Mouse (Mus musculus) gastrocnemius, postnatal 25 days (tissue): ENCODE measurements around the gene Mybpc3. TPM values are rescaled to one million over a fixed set of nuclear protein-coding genes. Genes with fewer than 3 reads are reported as not detected.

Source experiments
- DNase-seq: peaks from one replicate; pipeline ENCODE4 v3.0.0; 2022
- long read RNA-seq, 2 experiments: library from polyadenylated mRNA; stranded (forward); transcript quantifications; one replicate each; pipeline ENCODE4 v2.0.0; 2021
- total RNA-seq, 2 experiments: library from RNA; stranded (reverse); gene quantifications; 1 replicate in 1 of 2; 2 replicates in 1 of 2; pipeline ENCODE4 v1.2.3; 2021

Mybpc3 gene
- total RNA-seq: not detected
- long read RNA-seq, experiment 1: 0 reads
- long read RNA-seq, experiment 2: 0 reads

DNA sequence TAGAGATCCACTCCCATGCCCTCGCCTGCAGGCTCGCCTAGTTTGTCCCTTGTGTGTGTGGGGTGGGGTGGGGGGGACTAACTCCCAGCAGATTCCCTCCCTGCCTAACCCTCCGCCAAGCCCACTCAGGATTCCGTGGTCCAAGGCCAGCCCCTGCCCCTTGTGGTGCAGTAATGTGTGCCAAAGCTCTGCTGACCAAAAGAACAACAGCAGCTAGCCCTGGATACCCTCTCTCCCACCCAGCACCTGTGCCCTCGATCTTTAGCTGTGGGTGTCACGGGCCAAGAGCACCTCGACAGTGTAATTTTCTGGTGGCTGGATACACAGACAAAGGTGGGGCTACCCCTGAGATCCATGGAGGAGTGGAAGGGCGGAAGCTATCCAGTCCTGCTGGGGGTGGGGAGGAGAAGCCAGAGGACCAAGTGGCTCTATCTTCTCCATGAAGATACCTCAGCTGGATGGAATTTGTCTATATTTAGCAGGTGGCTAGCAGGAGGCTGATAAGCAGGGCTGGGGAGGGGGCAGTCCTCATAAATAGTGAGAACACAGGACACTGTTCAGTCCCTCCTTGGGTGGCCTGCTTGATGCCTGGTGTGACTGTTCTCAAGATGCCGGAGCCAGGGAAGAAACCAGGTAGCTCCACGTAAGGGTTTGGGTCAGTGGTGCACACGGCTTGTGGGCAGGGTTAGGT, at the start of gene Mybpc3:
Gene Mybpc3 (plus strand): TSS at position 560 of the 691 bp plus-strand sequence.
- DNase-seq: no peak

- DNase-seq: no peak
These were observed 49.6 kb upstream of the Mybpc3 start for GRCm38 (mm10) chr2:91068162-91068871.

GRCm38 (mm10) chr2:91068872-91069165, 49.1 kb upstream of the Mybpc3 start:
- no peak for DNase-seq

DNA sequence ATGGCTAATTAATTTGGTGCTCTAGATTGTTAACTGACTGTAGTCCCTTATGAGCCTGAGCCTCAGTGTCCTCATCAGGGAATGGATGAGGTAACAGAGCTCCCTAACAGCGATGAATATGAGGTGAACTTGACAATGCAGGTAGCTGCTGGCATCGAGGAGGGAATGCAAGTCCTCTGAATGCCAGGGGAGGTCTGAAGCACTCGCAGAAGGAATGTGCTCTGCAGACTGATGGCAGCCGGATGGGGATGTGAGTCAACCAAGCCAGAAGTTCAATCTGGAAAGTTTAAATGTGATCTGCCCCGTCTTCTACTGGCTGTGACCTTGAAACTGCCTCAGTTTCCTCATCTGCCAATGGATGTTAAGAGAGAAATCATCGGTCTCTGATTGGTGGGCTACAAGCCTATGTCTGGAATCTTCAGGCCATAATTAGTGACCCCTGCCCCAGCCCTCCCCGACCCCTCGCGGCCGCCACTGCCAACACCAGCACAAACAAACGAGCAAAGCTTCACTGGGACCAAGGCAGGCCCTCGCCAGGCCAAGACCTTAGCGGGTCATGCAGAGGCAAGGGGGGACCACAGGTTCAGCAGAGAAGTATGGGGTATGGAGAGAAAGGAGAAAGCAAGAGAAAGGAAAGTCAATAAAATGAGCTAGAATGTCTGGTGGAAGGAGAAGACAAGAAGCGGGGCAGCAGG, 48.5 kb upstream of the Mybpc3 start:
- DNase-seq: no peak

GRCm38 (mm10) chr2:91070076-91070800, 47.7 kb upstream of the Mybpc3 start, which contains the start of gene Slc39a13:
Slc39a13 (minus strand) TSS chr2:91070417.
- peak; percentile 97 for DNase-seq

DNA sequence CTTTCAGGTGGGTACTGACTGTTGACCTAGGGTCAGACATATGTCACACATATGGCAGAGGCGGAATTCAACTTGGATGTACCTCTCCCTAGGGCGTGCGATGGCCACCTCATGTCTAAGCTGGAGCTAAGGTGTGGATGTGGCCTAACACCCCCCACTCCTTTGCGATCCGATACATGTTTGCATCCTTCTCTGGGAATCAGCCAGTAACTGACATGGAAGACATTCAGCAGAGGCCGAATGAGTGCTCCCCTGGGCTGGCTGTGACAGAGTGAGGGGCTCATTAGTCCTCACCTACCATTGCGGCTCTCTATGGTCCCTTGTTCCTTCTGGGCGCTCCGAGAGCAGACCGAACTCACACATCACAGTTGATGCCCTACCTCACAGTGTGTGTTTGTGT, 46.9 kb upstream of the Mybpc3 start:
- DNase-seq: no peak

DNA sequence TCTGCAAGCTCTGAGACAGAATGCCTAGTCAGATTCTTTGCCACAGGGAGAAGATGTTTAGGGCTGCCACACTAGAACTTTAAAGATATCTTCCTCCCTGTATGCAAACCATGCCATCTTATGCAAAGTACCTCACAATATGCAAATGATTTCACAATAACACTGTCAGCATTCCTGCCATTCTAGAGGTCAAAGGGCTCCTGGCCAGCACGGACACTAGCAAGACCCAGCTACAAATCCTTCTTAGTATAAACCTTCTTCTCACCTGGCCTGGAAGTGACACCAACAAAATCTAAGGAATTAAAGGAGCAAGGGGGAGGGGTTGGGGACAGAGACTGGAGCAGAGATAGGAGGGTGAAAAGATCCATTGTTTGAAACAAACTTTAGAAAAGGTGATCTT, 45.9 kb upstream of the Mybpc3 start:
- DNase-seq: no peak

GRCm38 (mm10) chr2:91077957-91078313, 40.0 kb upstream of the Mybpc3 start:
- DNase-seq: no peak

DNA sequence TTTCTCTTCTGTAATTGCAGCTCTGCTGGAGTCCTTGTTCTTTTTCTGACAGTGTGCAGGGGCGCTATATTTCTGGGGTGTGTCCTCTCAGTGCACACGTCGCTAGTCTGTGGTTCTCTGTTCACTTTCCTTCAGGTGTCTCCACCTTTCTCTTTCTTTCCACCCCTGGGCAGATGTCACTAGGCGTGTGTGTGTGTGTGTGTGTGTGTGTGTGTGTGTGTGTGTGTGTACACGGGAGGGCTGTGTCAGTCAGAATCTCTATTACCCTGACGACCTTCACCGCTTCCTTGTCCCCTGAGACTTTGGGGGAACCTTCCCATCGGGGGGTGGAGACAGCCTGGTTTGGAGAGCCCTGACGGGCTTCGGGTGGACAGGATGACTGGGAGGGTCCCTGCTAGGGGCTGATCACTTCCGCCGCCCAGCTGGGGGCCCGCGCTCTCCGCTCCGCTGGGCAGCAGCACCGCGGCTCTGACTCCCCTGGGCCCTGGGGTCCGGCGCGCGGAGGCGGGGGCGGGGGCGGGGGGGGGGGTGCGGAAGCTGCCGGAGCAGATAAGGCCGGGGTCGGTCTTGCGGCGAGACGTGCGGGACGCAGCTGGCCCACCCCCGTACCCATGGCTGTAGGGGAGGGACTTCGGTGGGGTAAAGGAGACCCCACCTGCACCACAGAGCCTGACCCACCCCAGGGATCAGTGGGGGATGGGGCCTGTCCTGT, 39.5 kb upstream of the Mybpc3 start:
- no peak for DNase-seq

DNA sequence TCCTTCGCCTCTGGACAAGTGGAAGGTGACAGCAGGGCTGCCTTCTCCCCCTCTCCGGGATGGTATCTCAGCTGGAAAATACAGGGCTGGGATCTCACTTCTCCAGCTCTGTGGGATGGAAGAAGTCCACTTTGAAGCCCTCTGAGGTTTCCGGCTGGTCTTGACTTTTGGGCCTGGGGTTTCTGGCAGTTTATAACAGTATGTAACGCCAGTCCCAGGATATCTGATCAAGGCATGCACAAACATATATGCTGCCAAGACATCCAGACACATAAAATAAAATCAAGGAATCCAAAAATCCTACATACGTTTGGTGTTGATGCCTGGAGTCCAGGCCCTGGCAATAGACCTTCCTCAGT, 38.9 kb upstream of the Mybpc3 start:
- DNase-seq: no peak

DNA sequence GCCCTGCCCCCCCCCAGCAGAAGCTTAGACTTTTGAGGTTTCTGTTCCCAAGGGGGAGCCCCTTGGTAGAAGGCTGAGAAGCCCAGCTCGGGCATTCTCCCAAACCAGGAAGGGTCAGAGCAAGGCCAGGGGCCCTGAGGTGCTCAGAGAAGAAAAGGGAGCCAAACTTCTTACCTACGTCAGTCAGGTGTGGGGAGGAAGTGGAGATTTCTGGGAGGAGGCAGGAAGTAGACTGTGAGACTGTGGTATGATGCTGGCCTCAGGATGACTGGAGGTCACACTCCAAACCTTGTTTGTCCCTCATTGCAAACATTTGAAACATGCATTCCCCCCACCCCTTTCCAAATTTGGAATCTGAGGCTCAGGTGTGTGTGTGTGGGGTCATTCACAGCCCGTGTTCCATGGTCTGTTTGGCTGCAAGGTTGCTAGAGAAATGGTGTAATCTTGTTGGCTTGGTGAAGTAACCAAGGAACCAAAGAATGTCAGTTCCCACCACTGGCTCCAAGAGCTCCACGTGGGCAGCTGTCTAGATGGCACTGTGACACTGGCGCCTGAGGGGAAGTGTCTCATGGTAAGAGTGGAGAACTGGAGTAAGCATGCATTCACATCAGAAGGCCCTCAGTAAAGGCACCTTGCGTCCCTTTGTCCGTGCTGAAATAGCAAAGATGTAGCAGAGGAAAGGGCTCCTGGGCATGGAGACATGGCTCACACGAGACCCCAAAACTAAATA, 37.0 kb upstream of the Mybpc3 start:
- DNase-seq: no peak

- DNase-seq: no peak
These were observed 35.9 kb upstream of the Mybpc3 start, which contains the start of gene Spi1 for GRCm38 (mm10) chr2:91081775-91082695. Spi1 (plus strand) TSS chr2:91082390.

DNA sequence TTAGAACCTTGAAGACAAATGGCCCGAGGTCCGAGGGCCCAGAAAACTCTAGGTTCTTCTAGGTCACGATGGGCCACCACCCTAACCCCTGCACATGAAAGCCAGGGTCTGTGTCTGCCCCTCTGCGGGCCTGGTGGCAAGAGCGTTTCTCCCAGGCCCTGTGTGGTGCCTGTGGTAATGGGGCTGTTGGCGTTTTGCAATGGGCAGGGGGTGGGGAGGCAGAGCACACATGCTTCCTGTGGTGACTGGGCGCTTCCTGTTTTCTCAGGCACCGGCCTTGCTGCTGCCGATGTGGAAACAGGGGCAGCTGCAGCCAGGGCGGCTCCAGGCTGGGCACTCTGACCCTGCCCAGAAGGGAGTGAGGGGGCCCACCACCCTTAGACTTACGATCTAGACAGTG, 35.1 kb upstream of the Mybpc3 start:
- DNase-seq: peak; percentile 65

DNA sequence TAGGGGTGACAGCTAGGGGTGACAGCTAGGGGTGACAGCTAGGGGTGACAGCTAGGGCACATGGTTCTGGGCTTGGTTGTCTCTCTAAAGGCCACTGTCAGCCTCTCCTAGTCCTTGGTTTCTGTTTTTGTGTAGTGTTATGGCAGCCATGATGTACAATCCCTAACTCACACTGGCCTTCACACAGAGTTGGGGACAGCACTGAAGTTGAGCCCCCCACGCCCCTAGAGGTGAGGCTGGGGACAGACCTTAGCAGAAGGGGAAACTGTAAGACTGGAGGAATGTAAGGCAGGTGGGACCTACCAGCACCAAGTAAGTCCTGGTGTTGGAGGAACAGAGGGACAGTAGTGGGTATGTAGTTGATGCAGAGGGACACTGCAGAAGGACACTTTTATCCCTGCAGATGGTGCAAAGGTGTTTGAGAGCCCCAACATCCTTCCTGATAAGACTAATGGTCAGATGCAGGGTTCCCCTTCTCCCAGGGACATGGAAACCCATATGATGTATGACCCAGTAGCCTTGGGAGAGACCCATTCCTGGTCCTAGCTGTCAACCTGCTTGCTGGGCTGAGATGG, 34.5 kb upstream of the Mybpc3 start:
- DNase-seq: no peak

- DNase-seq: peak; percentile 81
These were observed 33.6 kb upstream of the Mybpc3 start for GRCm38 (mm10) chr2:91084179-91084820.

DNA sequence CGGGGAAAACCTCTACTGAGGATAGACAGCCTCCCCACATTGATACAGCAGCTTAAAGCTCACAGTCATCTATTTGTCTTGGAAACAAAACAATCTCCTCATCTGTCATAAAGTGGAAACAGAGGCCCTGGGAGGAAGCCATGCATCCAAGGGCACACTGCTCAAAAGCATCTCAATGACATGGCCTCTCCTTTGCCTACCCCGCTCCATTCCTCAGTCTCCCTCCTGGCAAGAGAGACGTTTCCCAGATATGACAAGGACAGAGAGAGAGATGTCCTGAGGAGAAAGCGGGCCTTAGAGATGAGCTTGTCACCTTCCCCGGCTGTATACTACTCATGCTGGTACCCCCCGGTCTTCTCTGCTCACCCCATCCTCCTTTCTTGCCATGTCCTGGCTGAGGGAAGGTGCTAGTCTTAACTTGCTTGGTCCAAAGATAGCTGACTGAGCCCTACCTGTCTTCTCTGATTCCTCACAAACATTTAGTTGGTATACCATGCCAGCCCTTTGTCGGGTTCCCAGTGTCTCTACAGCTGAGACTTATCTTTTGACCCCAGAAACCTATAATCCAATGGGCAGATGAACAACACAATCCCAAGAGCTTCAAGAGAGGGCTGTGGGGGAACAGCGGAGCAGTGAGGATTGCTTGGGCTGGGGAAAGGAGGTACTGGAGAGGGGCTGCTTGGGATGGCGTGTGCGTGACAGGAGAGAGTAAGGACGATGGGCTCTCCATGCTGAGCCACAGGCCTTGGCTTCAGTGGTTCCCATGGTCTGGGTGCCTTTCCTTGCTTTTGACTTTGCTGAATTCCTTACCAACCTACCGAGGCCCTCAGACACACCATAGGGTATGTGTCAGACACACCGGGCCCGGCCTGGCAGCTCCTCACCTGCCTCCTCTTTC, 32.2 kb upstream of the Mybpc3 start:
- DNase-seq: no peak

- no peak for DNase-seq
These were observed 31.3 kb upstream of the Mybpc3 start for GRCm38 (mm10) chr2:91086392-91087237.
